Mouse (Mus musculus) liver, postnatal 0 days (tissue): Measurements from ENCODE around the gene Dkk3.

Source experiments
- CTCF ChIP-seq: sonication (generic); IDR thresholded peaks from 2 replicates; pipeline ENCODE4 v1.5.1; 2016; ENCODE audit warnings: antibody characterized with exemption, low read depth
- EP300 ChIP-seq: IDR thresholded peaks from 2 replicates; pipeline ENCODE4 v1.6.1; 2016; ENCODE audit warnings: antibody characterized with exemption, low read depth, mild to moderate bottlenecking

DNA sequence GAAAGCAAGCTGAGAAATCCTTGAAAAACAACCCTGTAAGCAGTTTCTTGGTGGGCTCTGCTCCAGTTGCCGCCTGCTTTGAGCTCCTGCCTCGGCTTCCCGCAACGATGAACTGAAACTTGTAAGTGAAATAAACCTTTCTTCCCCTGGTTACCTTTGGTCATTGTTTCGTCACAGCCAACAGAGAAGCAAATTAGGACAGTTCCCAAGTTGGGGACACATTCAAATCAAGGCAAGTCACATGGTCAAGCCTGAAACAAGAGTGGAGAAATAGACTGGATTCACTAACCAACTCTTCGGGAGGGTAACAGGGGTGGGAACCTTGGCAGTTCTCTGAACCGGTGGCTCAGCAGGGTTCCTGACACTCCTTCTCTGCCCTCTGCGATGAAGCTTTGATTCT is 38.6 kb upstream of the Dkk3 start:
- TF ChIP-seq CTCF (no peak), EP300 (no peak)
